Mouse (Mus musculus) testis, adult 2 months (tissue): ENCODE measurements around the gene Polr2i.

Experiments
- CTCF ChIP-seq: fragments of 200-500 bp; IDR thresholded peaks from 2 replicates; pipeline ENCODE4 v1.5.1; 2012; ENCODE audit warnings: low read depth, mild to moderate bottlenecking, inconsistent platforms, low read length, moderate library complexity; ENCODE audit not compliant: control insufficient read depth, insufficient read depth, insufficient replicate concordance
- POLR2A ChIP-seq: fragments of 200-500 bp; IDR thresholded peaks from 2 replicates; pipeline ENCODE4 v1.6.1; 2012; ENCODE audit warnings: low read depth, mild to moderate bottlenecking, inconsistent platforms, low read length, moderate library complexity; ENCODE audit not compliant: control insufficient read depth

GRCm38 (mm10) chr7:30188344-30189115 lies 43.2 kb upstream of the Polr2i start:
- TF ChIP-seq CTCF = no peak
- no peak for TF ChIP-seq POLR2A
